Mouse (Mus musculus) gastrocnemius, adult 18-20 months (tissue): ENCODE results near the gene Adss. TPM values are rescaled to one million over a fixed set of nuclear protein-coding genes. Genes with fewer than 3 reads are reported as not detected.
"Not testable (repeated sequence)": the region's sequence is repeated elsewhere in the genome, so short reads cannot be mapped to it uniquely, and the experiment has no call there.

Experiments
- DNase-seq: peaks from one replicate; pipeline ENCODE4 v3.0.0; 2021; ENCODE audit warnings: low spot score
- long read RNA-seq, 2 experiments: library from polyadenylated mRNA; stranded (forward); transcript quantifications; one replicate each; pipeline ENCODE4 v2.0.0; 2021
- total RNA-seq, 2 experiments: library from RNA; stranded (reverse); gene quantifications; 2 replicates each; pipeline ENCODE4 v1.2.3; 2021

Gene Adss
- total RNA-seq: 1 to 10 TPM; 5.8 to 6.9 TPM
- long read RNA-seq, experiment 1, partial matches to known transcripts: 1 of 14 reads
- long read RNA-seq, experiment 1, other reads (novel, unspliced or antisense): 9 of 14 reads
- long read RNA-seq, experiment 2, partial matches to known transcripts: 0 of 10 reads
- long read RNA-seq, experiment 2, other reads (novel, unspliced or antisense): 6 of 10 reads

- DNase-seq: peak; percentile 99
These were observed at the start of gene Adss for GRCm38 (mm10) chr1:177796193-177796939. Adss (minus strand) TSS chr1:177796511.

- DNase-seq: not testable (repeated sequence)
These were observed 49.5 kb upstream of the Adss start for GRCm38 (mm10) chr1:177845812-177846211.

GRCm38 (mm10) chr1:177827776-177828175 is 31.5 kb upstream of the Adss start:
- not testable (repeated sequence) for DNase-seq

GRCm38 (mm10) chr1:177806772-177807171 is 10.5 kb upstream of the Adss start:
- peak; percentile 26 for DNase-seq

GRCm38 (mm10) chr1:177803511-177803910 is 7.2 kb upstream of the Adss start:
- DNase-seq: no peak

GRCm38 (mm10) chr1:177797151-177797755 is 942 bp upstream of the Adss start:
- no peak for DNase-seq

GRCm38 (mm10) chr1:177795421-177796192 is 704 bp downstream of the Adss start:
- no peak for DNase-seq

GRCm38 (mm10) chr1:177794866-177795265 is 1.4 kb downstream of the Adss start:
- no peak for DNase-seq

- DNase-seq: no peak
These were observed 3.5 kb downstream of the Adss start for GRCm38 (mm10) chr1:177792835-177793234.

GRCm38 (mm10) chr1:177777397-177777796 is 18.9 kb downstream of the Adss start:
- DNase-seq: no peak

GRCm38 (mm10) chr1:177768931-177769330 is 27.4 kb downstream of the Adss start:
- no peak for DNase-seq

- DNase-seq: no peak
These were observed 39.1 kb downstream of the Adss start for GRCm38 (mm10) chr1:177757249-177757648.

- no peak for DNase-seq
These were observed 42.8 kb downstream of the Adss start for GRCm38 (mm10) chr1:177753496-177753895.

GRCm38 (mm10) chr1:177747869-177748540 is 48.3 kb downstream of the Adss start:
- DNase-seq: no peak

- DNase-seq: no peak
These were observed 51.6 kb downstream of the Adss start for GRCm38 (mm10) chr1:177744521-177745325.

- no peak for DNase-seq
These were observed 54.2 kb downstream of the Adss start for GRCm38 (mm10) chr1:177742119-177742518.

GRCm38 (mm10) chr1:177740707-177741106 is 55.6 kb downstream of the Adss start:
- DNase-seq: no peak

- no peak for DNase-seq
These were observed 58.7 kb downstream of the Adss start for GRCm38 (mm10) chr1:177737505-177738105.

GRCm38 (mm10) chr1:177731973-177732372 is 64.3 kb downstream of the Adss start:
- no peak for DNase-seq
